Mouse (Mus musculus) lung, embryonic 14.5 days (tissue): ENCODE measurements around the gene Ypel3. TPM values are rescaled to one million over a fixed set of nuclear protein-coding genes. Genes with fewer than 3 reads are reported as not detected.
A peak's percentile ranks its signal among the peaks of the same experiment; 100 is the strongest.

ENCODE experiments used
- ATAC-seq: fragments of 200-750 bp; cut with Nextera tagmentation; 2 replicates; pipeline ENCODE4 v1.8.0; 2017; ENCODE audit warnings: mild to moderate bottlenecking, moderate TSS enrichment, moderate library complexity; ENCODE audit not compliant: insufficient read depth
- DNase-seq: peaks from one replicate; pipeline ENCODE4 v3.0.0-alpha.2; 2015
- H3K27ac ChIP-seq: fragments of 300-500 bp; sonication (generic); 2 replicates; pipeline ENCODE4 v1.5.1; 2014; ENCODE audit warnings: low read depth, mild to moderate bottlenecking, moderate library complexity
- H3K27me3 ChIP-seq: fragments of 300-500 bp; sonication (generic); 2 replicates; pipeline ENCODE4 v1.6.1; 2014; ENCODE audit warnings: low read length, control low read depth; ENCODE audit not compliant: insufficient read depth
- H3K36me3 ChIP-seq: fragments of 300-500 bp; sonication (generic); 2 replicates; pipeline ENCODE4 v1.6.1; 2014; ENCODE audit warnings: control low read depth; ENCODE audit not compliant: insufficient read depth
- H3K4me1 ChIP-seq: fragments of 300-500 bp; sonication (generic); 2 replicates; pipeline ENCODE4 v1.6.1; 2014; ENCODE audit warnings: antibody characterized with exemption, control low read depth; ENCODE audit not compliant: insufficient read depth
- H3K4me2 ChIP-seq: fragments of 300-500 bp; sonication (generic); 2 replicates; pipeline ENCODE4 v1.6.1; 2014; ENCODE audit warnings: mild to moderate bottlenecking
- H3K4me3 ChIP-seq: fragments of 300-500 bp; sonication (generic); 2 replicates; pipeline ENCODE4 v1.5.1; 2014; ENCODE audit warnings: low read depth, low read length
- H3K9ac ChIP-seq: fragments of 300-500 bp; sonication (generic); 2 replicates; pipeline ENCODE4 v1.6.1; 2014
- H3K9me3 ChIP-seq: fragments of 300-500 bp; sonication (generic); 2 replicates; pipeline ENCODE4 v1.6.1; 2016; ENCODE audit warnings: low read depth, low read length, control low read depth
- CTCF ChIP-seq: IDR thresholded peaks from 2 replicates; pipeline ENCODE4 v1.5.1; 2016; ENCODE audit warnings: antibody characterized with exemption, low read depth
- whole genome bisulfite sequencing: fragments of 180-500 bp; shearing (Covaris S2); extraction: QIAGEN DNeasy Blood & Tissue Kit; methylation state at CpG from one replicate; pipeline ENCODE4 v1.1.7; 2014; 5-methylcytosine and 5-hydroxymethylcytosine counted together
- polyA plus RNA-seq: library from polyadenylated mRNA; unstranded; fragments of >200 nt; fragmentation: Nextera tagmentation; extraction: Ambion mirVana; gene quantifications from 2 replicates; pipeline ENCODE4 v1.2.1, GENCODE M21; 2014

Gene Ypel3
- polyA plus RNA-seq, 1 experiment from 2014 or later: 91.2 TPM

DNA sequence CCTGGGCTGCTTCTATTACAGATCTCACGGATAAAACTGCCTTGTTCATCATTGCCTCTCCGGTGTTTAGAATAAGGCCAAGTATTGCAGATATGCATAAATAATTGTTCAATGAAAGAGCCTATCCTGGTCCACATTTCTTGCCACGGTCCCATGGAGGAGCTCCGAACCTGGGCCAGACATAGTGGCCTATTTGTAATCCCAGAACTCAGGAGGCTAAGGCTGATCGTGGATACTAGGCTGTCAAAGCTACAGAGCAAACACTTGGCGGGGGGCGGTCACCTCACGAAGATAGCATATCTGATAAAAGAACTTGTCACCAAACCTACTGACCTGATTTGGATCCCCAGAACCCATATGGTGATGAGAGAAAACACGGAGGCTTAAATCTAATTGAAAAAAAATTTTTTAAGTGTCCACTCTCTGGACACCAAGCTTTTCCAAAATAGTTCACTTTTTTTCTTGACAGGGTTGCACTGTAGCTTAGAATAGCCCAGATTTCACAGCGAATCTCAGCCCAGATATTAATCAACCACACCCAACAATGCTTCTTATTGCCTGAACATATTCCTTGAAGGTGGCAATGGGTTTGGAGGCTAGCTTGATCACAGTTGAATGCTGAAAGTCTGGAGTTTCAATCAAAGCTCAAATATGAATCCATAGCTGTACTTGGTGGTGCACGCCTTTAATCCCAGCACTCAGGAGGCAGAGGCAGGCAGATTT is 16.1 kb downstream of the Ypel3 start:
- Histone ChIP-seq H3K36me3 (peaks cover 63% of the 10 kb centered on the region), H3K4me1 (peaks cover 9% of the 10 kb centered on the region), H3K27ac (peak overlapping the region; percentile 98), H3K9me3 (no peaks in the 10 kb centered on the region), H3K4me2 (peak overlapping the region; percentile 85), H3K27me3 (no peaks in the 10 kb centered on the region), H3K9ac (peak overlapping the region; percentile 83), H3K4me3 (peak overlapping the region; percentile 78)
- ATAC-seq: peak; percentile 21
- 16% methylated on average over 11 of the region's 11 CpGs for WGBS
- TF ChIP-seq CTCF: no peak
- no peak for DNase-seq

DNA sequence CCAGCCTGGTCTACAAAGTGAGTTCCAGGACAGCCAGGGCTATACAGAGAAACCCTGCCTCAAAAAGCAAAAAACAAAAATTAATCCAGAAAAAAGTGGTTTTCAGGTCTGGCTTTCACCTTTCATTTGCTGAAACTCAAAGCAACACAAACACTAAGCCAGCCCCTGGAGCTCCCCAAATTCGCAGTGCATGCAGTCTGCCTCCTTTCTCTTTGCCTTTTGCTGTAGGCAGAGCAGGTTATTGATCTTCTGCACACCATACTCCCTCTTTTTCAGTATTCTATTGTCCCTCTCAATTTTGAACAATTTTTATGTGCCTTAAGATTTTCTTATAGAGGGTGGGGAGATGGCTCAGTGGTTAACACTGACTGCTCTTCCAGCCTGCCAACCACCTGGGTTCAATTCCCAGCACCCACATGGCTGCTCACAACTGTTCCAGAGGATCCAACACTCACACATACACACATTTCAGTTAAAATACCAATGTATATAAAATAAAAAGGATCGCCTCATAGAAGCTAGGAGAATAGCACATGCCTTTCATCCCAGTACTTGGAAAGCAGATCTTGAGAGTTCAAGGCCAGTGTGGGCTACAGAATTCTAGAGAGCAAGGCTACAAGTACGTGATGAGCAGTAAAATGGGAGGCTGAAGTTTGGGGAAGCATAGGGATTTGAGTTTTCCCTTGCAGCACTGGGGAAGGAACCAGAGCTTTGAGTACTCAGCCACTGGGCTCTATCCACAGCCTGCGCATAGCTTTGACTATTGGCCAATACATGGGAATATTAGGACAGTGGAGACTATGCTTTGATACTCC is 16.9 kb downstream of the Ypel3 start:
- Histone ChIP-seq H3K9ac (no peak overlapping the region), H3K4me1 (peaks cover 9% of the 10 kb centered on the region), H3K9me3 (no peaks in the 10 kb centered on the region), H3K4me3 (no peak overlapping the region; the same call in 1 of the 2 replicates), H3K36me3 (peaks cover 57% of the 10 kb centered on the region), H3K27ac (0 out of 2 replicates have a peak overlapping the region, but pooled peaks have one; percentile 3), H3K27me3 (no peaks in the 10 kb centered on the region), H3K4me2 (no peak overlapping the region)
- DNase-seq: no peak
- no peak for ATAC-seq
- TF ChIP-seq CTCF: no peak
- WGBS: 77% methylated on average over 4 of the region's 4 CpGs

DNA sequence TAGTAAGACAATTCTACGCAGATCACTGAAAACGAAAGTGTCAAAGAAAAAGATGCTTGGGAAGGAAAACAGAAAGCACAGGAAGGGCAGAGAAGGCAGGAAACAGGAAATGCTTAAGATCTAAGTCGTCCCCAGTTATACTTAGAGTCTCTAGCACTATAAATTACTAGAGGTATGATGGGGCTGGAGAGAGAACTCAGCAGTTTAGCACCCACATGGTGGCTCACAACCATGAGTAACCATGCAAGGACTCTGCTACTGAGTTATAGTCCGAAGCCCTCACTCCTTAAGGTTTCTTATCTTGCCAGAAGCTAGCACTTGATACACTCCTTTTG is 17.5 kb downstream of the Ypel3 start:
- ATAC-seq: no peak

DNA sequence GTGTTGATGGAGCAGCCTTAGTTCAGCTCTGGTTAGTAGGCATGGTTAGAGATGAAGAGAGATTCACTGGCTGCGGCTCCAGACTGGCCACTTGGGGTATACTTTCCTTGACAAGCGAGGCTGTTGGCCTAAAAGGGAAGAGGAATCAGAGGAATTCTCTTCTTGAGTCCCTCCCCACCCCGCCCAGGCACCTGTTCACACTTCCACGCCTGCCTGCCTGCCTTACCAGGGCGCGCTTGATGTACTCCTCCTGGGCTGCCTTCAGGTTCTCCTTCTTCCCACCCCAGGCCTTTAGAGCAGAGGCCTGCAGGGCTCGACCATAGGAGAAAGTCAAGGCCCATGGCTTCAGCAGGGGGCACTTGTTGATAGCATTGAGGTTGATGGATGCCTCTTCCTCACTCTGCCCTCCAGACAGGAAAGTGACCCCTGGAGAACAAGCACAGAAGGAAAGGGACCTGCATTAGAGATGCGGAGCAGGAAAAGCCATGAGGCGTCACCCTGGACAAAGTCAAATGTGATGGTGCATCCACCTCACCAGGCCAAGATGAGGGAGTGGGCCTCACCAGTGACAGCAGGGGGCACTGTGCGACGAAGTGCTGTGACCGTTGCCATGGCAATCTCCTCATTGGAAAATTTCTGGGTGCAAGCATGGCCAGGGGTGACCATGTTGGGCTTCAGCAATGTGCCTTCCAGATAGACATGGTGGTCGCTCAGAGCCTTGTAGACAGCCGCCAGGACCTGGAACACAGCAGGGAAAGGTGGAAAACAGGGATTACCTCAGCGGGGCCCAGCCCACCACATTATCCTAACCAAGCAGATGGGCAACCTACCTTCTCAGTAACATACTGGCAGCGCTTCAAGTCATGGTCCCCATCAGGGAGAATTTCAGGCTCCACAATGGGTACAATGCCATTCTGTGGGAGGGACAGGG is 18.9 kb downstream of the Ypel3 start:
- Histone ChIP-seq H3K4me2 (no peak overlapping the region), H3K36me3 (peaks cover 39% of the 10 kb centered on the region), H3K9me3 (no peaks in the 10 kb centered on the region), H3K9ac (no peak overlapping the region), H3K27me3 (no peaks in the 10 kb centered on the region), H3K4me3 (no peak overlapping the region), H3K27ac (no peak overlapping the region), H3K4me1 (peaks cover 9% of the 10 kb centered on the region)
- 78% methylated on average over 16 of the region's 16 CpGs for WGBS
- peak; percentile 25 for TF ChIP-seq CTCF
- no peak for DNase-seq
- no peak for ATAC-seq

More for the DNA sequence above, 17.5 kb downstream of the Ypel3 start:
- H3K4me2 ChIP-seq: no peak overlapping the region
- no peaks in the 10 kb centered on the region for H3K27me3 ChIP-seq
- H3K9ac ChIP-seq: no peak overlapping the region
- H3K36me3 ChIP-seq: peaks cover 51% of the 10 kb centered on the region
- H3K27ac ChIP-seq: no peak overlapping the region
- no peak for TF ChIP-seq CTCF
- H3K9me3 ChIP-seq: no peaks in the 10 kb centered on the region
- H3K4me3 ChIP-seq: no peak overlapping the region
- WGBS: 65% methylated on average over 4 of the region's 4 CpGs
- DNase-seq: no peak
- H3K4me1 ChIP-seq: peaks cover 9% of the 10 kb centered on the region

DNA sequence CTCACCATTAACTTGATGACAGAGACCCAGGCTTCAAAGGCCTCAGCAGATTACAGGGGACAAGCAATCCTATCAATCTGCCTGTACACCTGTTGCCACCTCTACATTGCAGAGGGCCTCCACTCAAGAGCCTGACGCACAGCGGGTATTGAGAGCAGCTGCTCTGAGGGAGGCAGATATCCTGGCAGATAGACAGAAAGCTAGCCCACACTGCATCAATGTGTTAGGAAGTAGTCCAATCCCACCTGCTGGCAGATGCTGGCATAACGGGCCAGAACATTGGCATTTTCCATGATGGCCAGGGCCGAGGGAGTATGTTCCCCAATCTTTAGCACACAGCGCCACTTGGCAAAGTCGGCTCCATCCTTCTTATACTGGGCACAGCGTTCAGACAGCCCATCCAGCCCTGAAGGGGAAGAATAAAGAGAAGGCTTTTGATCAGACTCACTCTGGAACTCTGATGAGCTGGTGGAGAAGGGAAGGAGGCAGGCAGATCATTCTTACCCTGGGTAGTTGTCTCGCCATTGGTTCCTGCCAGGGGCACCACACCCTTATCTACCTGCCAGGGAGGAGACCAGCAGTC is 19.7 kb downstream of the Ypel3 start:
- Histone ChIP-seq H3K9ac (no peak overlapping the region), H3K36me3 (peaks cover 39% of the 10 kb centered on the region), H3K27me3 (no peaks in the 10 kb centered on the region), H3K4me2 (peak overlapping the region; percentile 95; the same call in 1 of the 2 replicates), H3K4me1 (peaks cover 5% of the 10 kb centered on the region), H3K27ac (no peak overlapping the region), H3K4me3 (peak overlapping the region; percentile 89), H3K9me3 (no peaks in the 10 kb centered on the region)
- DNase-seq: peak; percentile 52
- ATAC-seq: no peak
- peak; percentile 56 for TF ChIP-seq CTCF
- WGBS: 71% methylated on average over 8 of the region's 8 CpGs

DNA sequence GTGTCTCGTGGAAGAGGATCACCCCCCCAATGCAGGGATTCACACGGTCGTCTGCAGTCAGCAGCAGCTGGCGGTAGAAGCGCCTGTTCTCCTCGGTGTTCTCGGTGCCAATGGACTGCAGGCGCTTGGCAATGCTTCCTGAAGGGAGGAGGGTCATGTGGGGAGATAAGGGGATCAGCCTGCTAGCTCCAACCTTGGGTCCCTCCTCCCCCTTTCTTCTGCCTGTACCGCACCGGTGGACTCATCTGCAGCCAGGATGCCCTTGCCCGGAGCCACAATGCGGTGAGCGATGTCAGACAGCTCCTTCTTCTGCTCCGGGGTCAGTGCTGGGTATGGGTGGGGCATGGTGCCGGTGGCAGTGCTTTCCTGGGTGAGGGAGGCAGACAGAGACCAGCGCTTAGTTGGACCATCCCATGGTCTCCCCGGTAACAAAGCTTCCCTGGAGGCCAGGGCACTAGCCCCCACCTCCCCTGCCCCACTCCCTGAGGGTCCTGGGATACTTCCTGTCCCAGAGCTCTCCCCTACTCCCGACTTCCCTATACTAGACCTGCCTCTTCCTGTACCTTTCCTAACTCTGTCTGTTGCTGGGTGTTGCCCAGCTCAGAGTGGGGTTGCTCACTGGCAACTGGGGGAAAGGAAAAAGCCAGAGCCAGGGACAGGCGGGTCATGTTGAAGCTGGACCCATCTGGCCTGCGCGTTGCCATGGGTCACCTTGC is 20.8 kb downstream of the Ypel3 start, which contains the start of gene Fam57b:
TSS of gene Fam57b (plus strand) at position 258 of the 716 bp plus-strand sequence.
- TF ChIP-seq CTCF: no peak
- Histone ChIP-seq H3K27ac (peak within 1 kb of the TSS; percentile 98), H3K27me3 (no peaks in the 10 kb centered on the region), H3K9me3 (no peaks in the 10 kb centered on the region), H3K4me3 (peak within 1 kb of the TSS; percentile 89), H3K4me1 (peaks cover 5% of the 10 kb centered on the region), H3K9ac (peak within 1 kb of the TSS; percentile 92), H3K4me2 (peak within 1 kb of the TSS; percentile 95), H3K36me3 (peaks cover 39% of the 10 kb centered on the region)
- ATAC-seq (no peak), DNase-seq (peak; percentile 19)
- 13% methylated on average over 20 of the region's 21 CpGs for WGBS
